Mouse (Mus musculus): ENCODE results near the gene Cntn5.

- no peak for TF ChIP-seq CEBPB (IDR thresholded peaks at IDR 0.05; ENCODE audit: insufficient read depth, poor library complexity, severe bottlenecking)
- TF ChIP-seq MYOG (IDR thresholded peaks at IDR 0.05; ENCODE audit: control insufficient read depth in 1 of 3, insufficient read depth in 1 of 3, insufficient read length in 2 of 3, low read depth in 2 of 3) = no peak
Observed at GRCm38 (mm10) chr9:10618036-10618435, 286.5 kb downstream of the Cntn5 start.

All from myocyte (in vitro differentiated cells).